Mouse (Mus musculus) spleen, adult 12 weeks (tissue): ENCODE measurements around the gene Xlr4c.
A peak's percentile ranks its signal among the peaks of the same experiment; 100 is the strongest.
"Not testable (repeated sequence)": the region's sequence is repeated elsewhere in the genome, so short reads cannot be mapped to it uniquely, and the experiment has no call there.

Source experiments
- DNase-seq: peaks from one replicate; pipeline ENCODE4 v3.0.0; 2022; ENCODE audit warnings: low spot score

Xlr4c gene

DNA sequence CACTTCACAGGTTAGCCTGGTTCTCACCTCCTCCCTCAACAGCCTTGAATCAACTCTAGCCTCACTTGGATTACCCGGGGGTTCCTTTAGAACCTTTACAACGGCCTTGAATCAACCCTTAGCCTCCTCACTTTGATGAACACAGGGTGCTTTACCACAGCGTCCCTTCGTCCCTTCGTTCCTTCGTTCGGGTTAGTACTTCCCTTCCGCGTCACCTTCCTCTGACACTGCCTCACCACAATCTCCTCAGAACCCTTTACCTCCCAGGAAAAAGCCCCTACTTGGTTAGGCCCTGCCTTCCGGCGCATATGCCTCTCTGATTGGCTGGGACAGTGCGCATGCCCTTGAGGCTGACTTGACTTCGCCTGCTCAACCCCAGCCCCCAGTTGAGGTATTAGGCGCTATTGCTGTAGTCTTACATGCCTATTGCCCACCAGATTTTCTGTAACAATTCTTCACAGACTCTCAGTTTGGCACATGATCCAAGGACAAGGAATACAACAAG, at the start of gene Xlr4c:
TSS of gene Xlr4c (minus strand) at position 310 of the 505 bp plus-strand sequence.
- not testable (repeated sequence) for DNase-seq

DNA sequence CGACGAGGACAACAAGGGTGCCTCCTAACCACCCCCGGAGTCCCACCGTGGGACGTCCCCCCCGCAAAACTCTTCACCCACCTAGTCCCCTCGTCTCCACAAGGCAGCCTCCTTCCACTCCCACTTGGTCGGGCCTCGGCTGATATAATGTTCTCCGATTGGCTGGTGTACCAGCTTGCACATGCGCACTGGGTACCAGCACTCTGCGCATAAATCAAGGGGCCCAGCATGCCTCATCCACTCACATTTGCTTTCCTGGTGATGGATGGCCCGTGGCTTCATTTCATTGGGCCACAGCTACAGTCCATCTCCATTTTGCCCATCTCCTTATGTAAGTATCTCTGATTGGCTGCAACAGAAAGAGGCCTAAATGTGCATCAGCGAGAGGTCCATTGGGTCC, 22.3 kb upstream of the Xlr4c start, which contains the start of gene Xlr3c:
TSS of gene Xlr3c (minus strand) at position 121 of the 400 bp plus-strand sequence.
- not testable (repeated sequence) for DNase-seq

DNA sequence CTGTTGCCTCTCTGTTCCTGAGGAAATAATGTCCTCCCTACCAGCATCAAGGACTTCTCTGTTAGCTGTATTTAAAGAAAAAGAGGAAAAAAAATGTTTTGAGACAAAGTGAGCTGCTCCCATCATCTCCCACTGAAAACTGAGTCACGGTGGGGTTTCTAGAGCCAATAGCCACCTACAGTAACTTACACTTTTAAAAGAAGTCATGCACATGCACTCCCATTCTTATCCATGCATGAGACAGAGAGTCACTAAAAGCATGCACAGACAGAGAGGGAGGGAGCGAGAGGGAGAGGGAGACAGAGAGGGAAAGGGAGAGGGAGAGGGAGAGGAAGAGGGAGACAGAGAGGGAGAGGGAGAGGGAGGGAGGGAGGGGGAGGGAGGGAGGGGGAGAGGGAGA, 19.5 kb upstream of the Xlr4c start:
- not testable (repeated sequence) for DNase-seq

DNA sequence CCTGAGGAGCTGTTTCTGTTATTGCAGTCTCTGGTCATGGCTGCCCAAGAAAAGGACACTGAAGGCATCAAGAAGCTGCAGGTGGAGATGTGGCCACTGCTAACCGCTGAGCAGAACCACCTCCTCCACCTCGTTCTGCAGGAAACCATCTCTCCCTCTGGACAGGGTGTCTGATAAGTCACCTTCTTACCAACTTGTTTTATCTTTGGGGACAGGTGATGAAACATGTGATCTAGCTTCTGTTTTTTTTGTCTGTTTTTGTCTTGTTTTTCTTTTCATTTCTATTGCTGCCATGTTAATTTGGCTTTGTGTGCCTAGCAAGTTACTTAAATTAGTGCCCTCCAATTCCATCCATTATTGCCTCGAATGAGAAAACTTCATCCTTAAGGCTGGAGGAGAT, 13.6 kb downstream of the Xlr4c start:
- no peak for DNase-seq

DNA sequence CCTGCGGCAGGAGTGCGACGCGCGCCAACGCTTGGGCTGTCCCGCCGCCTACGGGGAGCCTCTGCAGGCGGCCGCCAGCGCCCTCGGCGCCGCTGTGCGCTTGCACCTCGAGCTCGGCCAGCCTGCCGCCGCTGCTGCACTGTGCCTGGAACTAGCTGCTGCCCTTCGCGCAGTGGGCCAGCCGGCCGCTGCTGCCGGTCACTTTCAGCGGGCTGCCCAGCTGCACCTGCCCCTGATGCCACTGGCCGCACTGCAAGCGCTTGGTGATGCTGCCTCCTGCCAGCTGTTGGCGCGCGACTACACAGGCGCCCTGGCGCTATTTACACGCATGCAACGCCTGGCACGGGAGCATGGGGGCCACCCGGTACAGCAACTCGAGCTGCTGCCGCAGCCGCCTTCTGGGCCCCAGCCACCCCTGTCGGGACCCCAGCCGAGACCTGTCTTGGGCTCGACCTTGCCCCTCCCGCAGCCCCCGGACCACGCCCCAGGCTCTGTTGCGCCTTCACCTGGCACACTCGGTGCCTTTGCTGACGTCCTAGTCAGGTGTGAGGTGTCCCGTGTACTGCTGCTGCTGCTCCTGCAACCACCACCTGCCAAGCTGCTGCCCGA, 14.2 kb downstream of the Xlr4c start:
- DNase-seq, result peak; percentile 16

DNA sequence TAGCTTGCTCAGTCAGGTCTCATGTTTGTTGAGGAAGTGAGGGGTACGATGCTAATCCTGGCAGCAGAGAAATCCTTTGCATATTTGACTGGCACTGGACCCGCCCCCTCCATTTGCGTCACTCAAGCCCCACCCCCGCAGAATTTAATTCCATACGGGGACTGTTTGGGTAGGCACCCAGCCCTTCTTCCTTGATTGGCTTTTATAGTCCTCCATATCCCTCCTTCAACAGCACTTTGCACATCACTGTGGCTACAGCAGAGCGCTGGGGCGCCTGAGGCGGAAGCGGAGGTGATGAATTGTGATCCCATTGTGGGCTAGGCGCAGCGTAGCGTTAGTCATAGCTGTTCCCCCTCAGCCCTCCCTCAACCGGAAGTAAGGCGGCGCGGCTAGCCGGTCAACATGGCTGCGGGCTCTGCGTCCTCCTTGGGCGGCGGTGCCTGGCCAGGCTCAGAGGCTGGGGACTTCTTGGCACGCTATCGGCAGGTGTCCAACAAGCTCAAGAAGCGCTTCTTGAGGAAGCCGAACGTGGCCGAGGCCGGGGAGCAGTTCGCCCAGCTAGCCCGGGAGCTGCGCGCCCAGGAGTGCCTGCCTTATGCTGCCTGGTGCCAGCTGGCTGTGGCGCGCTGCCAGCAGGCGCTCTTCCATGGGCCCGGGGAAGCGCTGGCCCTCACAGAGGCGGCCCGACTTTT, 14.9 kb downstream of the Xlr4c start, which contains the start of gene F8a:
TSS of gene F8a (plus strand) at position 378 of the 692 bp plus-strand sequence.
- peak; percentile 59 for DNase-seq

DNA sequence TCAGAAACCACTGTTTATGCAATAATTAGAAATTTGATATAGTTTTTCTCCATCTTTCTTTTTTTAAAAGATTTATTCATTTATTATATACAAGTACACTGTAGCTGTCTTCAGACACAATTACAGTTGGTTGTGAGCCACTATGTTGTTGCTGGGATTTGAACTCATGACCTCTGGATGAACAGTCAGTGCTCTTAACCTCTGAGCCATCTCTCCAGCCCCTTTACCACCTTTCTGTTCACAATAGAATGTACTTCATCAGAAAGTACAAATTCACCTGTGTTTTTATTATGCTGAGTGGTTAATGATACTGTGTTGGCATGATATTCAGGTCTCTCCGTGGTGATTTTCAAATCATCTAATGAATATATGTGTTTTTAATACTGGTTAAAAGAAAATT, 17.6 kb downstream of the Xlr4c start:
- no peak for DNase-seq

DNA sequence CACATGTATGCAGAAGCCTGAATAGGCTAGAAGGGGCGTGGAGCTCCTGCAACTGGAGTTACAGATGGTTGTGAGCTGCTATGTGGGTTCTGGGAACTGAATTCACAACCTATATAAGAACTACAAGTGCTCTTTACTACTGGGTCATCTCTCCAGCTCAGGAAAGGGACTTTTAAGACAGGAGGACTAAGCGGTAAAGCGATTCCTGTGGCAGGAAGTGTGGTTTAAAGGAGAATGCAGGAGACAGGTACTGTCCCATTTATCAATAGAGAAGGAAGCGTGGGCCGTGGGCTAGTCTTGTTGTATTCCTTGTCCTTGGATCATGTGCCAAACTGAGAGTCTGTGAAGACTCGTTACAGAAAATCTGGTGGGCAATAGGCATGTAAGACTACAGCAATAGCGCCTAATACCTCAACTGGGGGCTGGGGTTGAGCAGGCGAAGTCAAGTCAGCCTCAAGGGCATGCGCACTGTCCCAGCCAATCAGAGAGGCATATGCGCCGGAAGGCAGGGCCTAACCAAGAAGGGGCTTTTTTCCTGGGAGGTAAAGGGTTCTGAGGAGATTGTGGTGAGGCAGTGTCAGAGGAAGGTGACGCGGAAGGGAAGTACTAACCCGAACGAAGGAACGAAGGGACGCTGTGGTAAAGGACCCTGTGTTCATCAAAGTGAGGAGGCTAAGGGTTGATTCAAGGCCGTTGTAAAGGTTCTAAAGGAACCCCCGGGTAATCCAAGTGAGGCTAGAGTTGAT, 28.9 kb downstream of the Xlr4c start, which contains the start of gene Xlr4b:
TSS of gene Xlr4b (plus strand) at position 515 of the 746 bp plus-strand sequence.
- DNase-seq, result not testable (repeated sequence)

DNA sequence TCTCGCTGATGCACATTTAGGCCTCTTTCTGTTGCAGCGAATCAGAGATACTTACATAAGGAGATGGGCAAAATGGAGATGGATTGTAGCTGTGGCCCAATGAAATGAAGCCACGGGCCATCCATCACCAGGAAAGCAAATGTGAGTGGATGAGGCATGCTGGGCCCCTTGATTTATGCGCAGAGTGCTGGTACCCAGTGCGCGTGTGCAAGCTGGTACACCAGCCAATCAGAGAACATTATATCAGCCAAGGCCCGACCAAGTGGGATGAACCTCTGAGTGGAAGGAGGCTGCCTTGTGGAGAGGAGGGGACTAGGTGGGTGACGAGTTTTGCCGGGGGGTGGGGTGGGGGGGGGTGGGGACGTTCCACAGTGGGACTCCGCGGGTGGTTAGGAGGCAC, 51.0 kb downstream of the Xlr4c start, which contains the start of gene Xlr3b:
TSS of gene Xlr3b (plus strand) at position 274 of the 400 bp plus-strand sequence.
- DNase-seq, result not testable (repeated sequence)
